Mouse (Mus musculus) gastrocnemius, postnatal 10 days (tissue): ENCODE measurements around the gene 6430628N08Rik. TPM values are rescaled to one million over a fixed set of nuclear protein-coding genes. Genes with fewer than 3 reads are reported as not detected.

Experiments
- DNase-seq: peaks from one replicate; pipeline ENCODE4 v3.0.0; 2021; ENCODE audit warnings: mixed read lengths
- total RNA-seq, 2 experiments: library from RNA; stranded (reverse); gene quantifications; 2 replicates each; pipeline ENCODE4 v1.2.3; 2021

6430628N08Rik gene
- total RNA-seq, 2 experiments from 2014 or later, result not detected

DNA sequence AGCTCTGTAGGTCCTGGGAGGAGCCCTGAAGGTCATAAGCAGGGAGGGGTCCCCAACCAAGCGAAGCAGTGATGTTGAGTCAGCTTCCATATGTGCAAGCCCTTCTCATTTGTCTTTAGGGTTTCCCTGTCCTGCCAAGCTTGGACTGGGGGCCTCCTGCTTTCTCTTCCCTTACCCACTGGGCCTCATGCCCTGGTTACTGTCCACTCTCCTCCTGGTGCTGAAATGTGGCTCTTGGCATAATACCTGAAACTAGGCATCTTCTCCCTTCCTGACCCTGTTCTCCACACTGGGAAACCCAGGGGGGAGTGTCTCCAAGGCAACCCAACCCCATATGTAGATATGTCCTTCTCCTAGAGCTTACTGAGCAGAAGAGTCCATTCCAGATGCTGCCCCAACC lies 3.6 kb upstream of the 6430628N08Rik start:
- DNase-seq, result no peak

DNA sequence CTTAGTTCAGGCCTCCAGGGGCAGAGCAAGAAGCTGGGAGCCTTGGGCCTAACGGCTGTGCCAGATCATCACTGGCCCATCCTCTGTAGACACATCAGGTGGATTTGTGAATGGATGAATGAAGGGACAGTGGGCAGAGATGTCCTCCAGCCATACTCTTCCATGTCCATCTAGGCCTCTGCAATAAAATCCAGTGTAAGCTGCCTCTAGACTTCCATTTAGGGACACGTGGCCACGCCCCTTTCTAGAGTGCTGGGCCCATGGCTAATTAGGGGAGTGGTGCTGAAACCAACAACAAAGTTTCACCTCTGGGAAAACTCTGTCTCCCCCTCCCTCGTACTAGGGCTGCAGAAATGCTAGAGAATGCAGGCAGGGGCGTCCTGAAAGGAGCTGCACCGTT lies 399 bp upstream of the 6430628N08Rik start:
- DNase-seq, result no peak

DNA sequence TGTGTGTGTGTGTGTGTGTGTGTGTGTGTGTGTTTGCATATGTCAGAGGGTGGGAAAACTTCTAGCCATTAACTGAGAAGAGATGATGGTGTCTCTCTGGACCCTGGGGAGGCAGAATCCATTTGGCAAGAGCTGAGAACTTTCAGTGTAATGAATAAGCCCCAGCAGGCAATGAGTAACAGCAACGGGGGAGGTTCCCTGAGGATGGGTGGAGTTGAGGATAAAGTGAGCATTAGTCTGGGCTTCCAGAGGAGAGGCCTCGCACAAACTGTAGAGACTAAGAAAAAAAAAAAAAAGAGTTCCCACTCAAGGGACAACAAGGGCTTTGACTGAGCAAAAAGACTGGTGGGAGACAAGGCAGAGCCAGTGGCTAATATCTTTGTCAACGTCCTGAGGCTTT lies 3.8 kb downstream of the 6430628N08Rik start:
- no peak for DNase-seq

DNA sequence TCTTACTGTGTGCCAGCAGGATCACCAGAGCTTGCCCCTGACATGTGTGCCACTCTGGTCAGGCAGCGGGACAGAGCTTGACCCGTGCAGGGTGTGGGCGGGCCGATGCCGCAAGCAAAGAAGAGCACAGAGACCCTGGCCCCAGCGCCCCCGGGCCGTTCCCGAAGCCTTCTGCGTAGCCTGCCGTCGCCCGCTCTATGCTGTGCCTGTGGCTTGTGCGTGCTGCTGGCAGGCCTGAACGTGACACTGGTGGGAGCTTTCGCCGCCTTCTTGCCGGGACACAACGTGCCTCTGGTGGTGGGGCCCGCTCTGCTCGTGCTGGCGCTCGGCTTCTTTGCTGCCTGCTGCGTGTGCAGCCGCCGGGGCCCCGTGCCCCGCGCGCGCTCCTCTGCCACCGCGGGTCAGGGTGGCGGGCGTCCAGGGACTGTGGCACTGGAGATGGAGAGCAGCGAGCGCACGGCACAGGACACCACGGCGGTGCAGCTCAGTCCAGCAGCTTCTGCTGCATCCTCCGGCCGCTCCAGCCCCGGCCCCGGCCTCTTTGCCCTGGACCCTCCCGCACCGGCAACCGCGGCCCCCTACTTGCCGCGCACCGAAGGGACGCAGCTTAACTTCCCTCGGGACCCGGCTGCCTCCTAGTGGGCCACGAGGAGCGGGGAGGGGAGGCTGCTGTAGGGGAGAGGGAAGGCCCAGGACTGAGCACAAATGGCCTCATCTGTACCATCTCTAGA lies 7.6 kb downstream of the 6430628N08Rik start:
- DNase-seq, result peak; percentile 34

DNA sequence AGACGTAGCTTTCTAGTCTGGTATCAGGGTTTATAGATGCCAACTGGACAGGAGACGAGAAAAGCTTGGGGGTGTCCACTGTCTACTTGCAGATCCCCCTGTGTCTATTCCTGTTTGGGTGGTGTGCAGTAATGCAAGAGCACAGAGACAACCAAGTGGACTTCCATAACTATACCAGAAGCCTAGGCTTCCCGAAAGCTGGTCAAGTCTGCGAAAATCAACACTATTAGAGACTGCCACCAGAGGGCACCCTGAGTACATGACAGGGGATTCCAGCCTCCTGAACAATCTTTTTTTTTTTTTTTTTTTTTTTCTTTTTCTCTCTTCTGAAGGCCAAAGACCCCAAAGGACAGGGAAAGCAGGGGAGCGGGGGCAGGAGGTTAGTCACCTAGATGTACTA lies 12.4 kb downstream of the 6430628N08Rik start:
- DNase-seq, result peak; percentile 84

DNA sequence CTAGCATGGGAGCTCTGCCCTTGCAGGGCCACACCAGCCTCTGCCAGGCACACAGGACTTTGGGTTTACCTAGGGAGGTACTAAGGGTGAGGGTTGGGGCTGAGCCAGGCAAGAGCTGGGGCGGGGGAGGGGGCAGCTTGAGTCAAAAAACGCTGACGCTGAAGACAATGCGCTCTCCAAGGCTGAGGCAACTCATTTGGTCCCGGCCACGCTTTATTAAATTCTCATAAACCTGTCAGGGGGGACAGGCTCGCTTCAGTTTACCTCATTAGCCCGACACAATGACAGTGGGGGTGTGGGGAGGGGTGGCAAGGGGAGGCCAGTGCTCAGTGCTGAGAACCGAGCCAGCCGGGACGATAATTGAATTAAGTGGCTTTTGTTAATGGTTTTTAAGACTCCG lies 13.9 kb downstream of the 6430628N08Rik start:
- DNase-seq, result no peak

DNA sequence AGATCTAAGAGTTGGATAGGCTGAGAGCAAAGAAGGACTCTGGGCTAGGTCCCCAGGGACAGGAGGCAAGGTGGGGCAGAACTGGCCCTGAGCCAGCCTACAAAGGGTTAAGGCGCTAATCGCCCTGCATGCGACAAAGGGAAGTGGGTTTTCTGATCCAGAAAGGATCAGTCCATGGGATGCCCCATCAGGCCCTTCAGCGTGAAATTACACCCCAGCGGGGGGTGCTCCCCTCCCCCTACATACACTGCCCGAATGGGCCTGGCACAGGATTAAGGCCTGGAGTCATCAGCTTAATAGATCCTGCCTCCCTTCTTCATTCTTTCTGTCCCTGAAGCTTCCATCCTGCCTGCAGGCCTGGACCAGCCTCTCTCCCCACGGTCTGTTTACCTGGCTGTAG lies 15.2 kb downstream of the 6430628N08Rik start:
- DNase-seq, result no peak

DNA sequence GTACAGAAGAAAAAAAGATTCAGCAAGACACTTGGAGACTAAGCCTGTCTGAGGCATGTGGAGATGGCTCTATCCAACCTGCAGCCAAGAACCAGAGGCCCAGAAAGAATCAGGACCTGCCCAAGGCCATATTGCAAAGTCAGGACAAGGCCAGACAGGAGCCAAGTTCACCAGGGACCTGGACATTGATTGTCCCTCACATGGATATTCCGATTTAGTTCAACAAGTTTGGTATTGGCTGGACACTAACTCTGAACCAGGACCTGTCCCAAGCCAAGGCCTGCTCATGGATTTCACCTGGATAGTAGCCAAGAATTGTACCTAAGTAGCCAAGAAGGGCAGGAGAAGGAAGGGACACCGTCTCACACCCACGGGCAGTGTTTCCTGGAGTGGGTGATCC lies 16.3 kb downstream of the 6430628N08Rik start:
- DNase-seq, result no peak

DNA sequence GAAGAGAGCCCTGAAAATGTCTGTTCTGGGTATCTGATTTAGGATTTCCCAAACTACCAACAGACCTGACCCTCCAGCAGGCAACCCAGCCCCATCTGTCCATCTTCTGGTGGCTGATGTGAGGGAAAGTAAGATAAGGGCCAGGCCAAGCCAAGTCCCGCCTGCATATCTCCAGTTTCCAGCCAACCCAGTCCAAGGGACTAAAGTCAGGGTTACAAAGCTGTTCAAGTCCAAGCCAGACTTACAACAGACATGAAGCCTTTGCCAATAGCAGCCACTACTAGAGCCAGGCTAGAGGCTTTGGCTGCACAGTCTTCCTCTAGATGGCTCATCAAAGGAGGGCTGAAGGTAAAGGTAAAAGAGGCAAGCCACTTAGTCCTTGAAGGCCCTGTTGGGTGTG lies 17.5 kb downstream of the 6430628N08Rik start:
- DNase-seq, result no peak

DNA sequence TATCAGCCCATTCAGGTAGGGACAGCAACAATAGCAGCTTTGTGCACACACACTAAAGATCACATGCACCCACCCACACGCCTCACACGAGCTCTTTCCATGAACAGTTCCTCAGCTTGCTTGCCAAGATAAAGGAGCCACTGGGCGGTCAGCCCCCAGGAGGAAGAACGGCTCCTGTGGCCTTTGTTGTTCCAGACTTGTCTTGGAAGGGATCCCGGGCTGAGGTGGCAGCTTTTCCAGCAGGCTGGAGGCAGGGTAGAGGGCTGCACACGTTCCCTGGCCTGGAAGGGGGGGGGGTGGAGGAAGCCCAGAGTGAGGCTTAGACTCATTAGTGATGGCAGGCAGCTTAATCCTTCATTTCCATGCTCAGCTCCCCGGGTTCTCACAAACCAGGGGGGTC lies 18.2 kb downstream of the 6430628N08Rik start:
- no peak for DNase-seq

DNA sequence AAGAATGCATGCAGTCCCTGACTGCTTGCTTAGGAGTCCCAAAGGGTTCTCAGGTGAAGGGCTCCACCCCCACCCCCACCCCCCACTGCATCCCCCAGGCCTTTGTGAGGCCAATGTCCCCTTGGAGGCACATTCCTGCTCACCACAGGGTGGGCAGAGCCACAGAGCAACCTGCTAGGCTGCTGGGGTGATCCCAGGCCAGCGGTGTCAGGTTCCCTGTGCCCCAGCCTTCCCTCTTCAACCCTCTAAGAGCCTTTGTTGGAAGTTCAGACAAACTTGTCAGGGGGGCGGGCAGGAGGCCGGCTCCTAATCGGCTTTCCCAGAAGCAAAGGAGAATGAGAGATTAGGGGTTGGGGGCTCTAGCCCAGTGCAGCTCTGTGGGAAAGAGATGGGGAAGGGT lies 21.1 kb downstream of the 6430628N08Rik start:
- no peak for DNase-seq

DNA sequence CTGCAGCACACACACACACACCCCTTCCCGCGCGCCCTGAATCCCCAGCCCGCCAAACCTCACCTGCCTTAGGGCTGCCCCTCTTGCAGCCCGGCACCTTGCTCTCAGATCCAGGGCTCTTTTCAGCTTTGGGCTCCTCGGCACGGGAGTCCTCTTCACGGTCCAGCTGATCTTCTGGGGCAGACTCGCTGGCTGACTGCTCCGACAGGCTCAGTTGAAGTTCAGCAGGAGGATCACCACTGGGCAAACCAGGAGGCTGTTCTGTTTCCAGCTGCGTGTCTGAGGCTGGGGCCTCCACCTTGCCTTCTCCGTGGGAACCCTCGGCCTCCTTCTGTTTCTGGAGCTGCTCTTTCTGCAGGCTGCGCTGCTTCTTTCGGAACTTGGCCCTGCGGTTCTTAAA lies 29.4 kb downstream of the 6430628N08Rik start:
- DNase-seq, result no peak

DNA sequence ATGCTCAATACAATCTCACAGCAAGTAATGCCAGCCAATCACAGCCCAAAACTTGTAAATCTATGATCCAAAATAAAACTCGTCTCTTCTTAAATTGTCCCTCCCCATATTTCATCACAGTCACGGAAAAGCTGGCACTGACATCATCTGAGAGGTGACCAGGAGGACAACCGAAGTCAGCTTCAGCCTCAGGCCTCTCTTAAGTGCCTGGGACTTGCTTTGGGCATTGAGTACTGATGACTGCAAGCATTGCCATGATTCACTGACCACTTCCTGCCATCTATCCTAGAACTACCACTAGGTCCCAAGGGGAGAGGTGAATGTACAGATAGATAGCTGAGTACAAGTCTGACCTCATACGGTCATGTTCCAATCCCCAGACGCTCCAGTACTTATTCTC lies 32.2 kb downstream of the 6430628N08Rik start:
- no peak for DNase-seq

DNA sequence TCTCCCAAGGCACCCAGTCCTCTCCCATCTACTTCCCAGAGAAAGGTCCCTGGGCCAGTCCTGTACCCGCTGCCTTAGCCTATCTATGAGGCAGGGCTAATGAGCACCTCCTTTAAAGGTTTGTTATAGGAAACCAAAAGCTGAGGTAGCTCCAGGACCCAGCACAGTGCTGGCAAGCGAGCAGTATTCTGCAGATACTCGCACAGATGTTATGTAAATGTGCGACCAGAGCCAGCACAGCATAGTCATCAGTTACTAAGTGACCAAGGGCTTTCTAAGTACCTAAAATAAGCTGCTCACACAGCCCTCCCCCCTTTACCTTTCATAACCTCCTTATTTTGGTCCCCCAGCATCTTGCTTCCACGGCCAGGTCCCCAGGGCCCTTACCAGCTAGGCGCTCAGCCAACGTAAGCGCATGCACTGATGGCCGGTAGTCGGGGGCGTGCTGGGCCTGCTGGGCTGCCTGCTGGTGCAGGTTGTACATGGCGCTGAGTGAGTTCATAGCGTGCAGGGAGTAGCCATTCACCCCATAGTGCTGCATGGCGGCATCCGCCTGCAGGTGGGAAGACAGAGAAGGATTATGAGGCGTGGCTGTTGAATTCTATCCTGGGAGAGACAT lies 32.9 kb downstream of the 6430628N08Rik start:
- DNase-seq, result no peak

DNA sequence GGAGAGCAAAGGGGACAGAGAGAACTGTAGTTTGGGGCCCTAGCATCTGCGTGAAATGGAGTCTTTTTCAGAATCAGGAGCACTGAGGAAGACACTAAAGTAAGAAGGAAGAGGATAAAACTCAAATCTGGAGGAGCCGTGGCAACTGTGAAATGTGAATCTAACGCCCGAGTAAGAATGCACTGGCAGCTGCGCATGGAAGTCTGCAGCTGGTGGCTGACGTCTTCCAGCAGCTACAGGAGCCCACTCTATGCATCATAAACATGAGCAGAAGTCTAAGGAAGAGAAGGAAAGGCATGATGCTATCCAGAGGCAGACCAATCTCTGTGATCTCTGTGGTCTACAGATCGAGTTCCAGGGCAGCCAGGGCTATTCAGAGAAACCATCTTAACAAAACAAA lies 37.2 kb downstream of the 6430628N08Rik start:
- DNase-seq, result no peak

DNA sequence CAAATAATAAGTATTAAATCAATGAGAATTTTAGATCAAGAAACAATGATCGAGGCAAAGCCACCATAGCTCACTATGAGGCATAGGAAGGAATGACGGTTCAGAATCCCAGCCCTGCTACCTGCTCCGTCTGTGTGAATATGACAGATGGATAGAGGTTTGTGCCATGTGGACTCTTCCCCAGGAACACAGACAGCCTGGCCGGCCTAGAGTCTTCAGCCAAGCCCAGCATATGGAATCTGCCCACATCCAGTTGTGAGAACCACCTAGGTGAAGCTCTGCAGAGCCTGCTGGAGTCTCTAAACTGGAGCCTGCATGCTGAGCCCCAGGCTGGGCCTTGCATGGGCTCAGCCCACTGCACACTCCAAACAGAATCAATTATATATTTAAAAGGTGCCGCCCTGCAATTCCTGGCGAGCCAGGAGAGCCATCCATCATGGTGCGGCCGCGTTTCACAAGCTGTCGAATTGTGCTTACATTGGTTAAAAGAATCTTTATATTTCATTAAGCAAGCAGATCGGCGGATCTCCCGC lies 41.2 kb downstream of the 6430628N08Rik start:
- DNase-seq, result no peak

DNA sequence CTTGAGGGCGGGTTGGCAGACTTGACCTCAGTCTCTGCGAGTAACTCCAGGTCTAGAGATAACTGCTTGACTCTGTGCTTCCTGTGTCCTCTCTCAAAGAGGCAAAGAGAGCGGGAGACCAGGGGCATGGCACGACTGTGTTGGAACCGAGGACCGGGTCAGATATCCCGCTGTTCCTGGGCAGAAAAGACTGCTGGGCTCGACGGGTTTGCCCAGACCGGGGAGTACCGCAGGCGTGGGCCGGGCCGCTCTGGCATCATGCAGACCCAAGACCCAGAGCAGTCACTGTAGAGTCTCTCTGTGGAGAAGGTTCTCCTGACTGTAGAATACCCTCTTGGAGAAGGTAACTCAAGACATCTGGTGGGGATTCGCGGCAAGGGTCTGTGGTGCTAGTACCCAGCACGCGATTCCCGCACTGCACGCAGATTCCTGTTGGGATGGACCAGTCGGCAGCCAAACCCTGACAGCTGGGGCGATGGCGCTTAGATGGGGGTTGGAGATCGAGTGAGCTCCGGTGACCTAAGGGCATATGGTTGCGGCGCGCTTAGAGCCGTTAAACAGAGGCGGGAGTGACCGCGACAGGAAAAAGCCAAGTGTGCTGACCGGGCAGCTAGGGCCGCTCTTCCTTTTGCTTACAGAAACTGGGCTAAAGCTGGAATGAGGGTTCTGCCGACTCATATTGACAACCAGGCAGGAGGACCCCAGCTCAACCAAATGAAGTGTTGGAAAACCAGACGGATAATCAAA lies 45.5 kb downstream of the 6430628N08Rik start:
- no peak for DNase-seq

DNA sequence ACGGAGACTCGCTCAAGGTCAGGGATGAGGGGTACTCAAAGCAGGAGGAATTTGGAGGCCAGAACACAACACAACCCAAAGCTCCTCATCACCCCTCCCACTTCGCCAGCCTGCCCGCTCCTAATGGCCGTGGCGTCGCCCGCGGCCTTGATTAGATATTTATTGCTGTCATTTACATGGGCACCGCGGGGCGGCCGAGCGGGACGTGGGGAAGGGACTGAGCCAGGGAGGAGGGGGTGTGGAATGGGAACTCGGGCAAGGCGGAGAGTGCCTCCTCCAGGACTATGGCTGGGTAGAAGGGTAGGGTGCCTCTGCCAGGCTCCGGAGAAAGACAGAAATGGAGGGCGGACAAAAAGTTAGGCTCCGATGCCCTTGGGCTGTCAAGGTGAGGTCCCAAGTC lies 46.2 kb downstream of the 6430628N08Rik start:
- no peak for DNase-seq

DNA sequence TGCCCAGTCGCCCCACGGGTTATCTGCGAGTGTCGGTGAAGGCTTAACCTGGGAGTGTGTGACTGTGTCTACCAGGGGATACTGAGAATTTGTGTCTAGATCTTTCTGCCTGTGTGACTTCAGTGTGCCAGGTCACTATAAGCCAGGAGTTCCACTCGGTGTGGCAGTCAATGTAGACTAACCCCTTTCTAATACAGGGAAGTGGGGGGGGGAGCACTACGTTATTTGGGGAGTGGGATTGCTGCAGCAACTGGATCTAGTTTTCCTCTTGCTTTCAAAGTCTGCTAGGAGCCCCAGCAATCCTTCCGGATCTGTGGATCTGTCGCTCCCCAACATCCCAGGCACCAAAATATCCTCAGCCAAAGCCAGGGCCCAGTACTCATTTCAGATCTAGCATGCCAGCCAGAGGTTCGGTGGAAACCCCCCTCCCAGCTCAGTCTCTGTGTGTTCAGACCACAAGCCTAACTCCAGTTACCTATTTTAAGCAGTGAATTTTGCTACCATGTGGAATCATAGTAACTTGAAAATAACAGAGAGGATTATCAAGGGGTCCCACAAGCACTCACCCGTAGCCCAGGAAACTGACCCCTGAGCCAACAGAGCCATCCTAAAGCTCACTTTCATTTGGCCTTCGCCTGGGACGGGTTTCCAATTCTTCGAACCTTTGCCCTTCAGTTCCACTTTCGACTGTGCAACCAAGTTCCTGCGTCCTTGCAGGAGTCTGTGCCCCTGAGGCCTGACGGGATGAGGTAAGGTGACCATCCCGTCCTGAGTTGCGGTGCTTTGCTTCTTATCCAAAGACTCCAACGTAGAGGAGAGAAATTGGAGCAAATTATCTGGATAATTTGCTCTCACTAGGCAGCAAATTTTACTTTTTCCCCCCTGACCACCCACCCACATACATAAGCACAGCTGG lies 46.9 kb downstream of the 6430628N08Rik start:
- no peak for DNase-seq

DNA sequence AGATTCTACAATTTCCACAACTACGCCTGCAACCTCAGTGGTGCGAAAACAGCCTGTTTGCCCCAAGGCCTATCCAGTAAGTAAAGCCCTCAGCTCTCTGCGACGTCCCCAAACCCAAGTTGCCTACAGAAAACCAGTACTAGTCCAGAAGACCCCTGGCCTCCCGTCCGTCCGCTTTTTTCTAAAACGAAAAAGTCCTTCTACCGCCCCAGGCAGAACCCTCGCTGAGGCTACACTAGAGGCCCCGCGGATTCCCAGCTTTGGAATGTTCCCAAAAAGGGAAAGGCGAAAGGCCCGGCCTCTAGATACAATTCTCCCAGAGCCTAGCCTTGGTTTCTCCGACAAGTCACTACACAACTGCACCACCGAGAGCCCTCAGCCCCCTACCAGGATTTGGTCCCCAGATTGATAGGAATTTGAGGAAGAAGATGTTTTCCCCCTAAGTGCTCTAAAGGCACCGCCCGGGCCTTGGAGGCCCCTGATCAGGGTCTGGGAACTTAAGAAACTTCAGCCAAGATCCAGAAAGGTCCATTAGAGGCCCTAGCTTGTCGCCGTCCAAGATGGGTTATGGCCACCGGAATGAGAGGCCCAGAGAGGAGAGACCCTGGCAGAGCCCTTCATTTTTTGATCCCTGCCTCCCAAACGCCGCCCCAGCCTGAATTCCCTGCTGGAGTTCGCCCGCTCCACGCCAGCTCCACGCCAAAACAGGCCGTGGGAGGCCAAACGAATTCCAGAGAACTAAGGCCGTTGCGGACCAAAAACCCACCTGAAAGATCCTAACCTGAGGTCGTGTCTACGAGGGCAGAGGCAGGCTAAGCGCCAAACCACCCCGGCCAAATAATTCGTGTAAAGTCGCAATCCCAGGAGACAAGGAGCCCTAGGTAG lies 48.1 kb downstream of the 6430628N08Rik start:
- no peak for DNase-seq
